Mouse (Mus musculus): ENCODE results near the gene Klhdc8b.

Gene Klhdc8b

GRCm38 (mm10) chr9:108451519-108452160, 9.7 kb downstream of the Klhdc8b start:
- peak; percentile 32 for DNase-seq (ENCODE audit: low read depth, low spot score)

DNA sequence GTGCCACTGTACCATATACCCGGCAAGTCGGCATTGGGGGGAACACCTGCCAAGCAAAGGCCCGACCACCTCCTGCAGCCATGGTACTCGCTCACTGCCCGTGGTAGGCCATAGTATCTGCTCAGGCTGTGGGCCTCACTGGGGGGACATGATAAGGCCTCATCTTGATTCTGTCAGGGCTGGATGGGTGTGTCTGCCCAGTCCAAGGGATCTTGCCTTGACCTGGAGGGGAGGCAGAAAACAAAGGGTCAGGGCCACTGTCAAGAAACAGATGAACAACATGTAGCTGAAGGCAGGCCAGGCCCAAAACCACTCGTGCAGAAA, 10.2 kb downstream of the Klhdc8b start:
- DNase-seq (ENCODE audit: low read depth, low spot score), result no peak

- peak; percentile 65 for DNase-seq (ENCODE audit: low read depth, low spot score)
Measured at GRCm38 (mm10) chr9:108450292-108451169, 10.8 kb downstream of the Klhdc8b start.

- DNase-seq (ENCODE audit: low read depth, low spot score), result peak; percentile 80
Measured at GRCm38 (mm10) chr9:108449860-108450259, 11.5 kb downstream of the Klhdc8b start.

- no peak for DNase-seq (ENCODE audit: low read depth, low spot score)
Measured at GRCm38 (mm10) chr9:108445125-108445524, 16.3 kb downstream of the Klhdc8b start.

- peak; percentile 87 for DNase-seq (ENCODE audit: low read depth, low spot score)
Measured at GRCm38 (mm10) chr9:108441236-108441919, 20.0 kb downstream of the Klhdc8b start.

DNA sequence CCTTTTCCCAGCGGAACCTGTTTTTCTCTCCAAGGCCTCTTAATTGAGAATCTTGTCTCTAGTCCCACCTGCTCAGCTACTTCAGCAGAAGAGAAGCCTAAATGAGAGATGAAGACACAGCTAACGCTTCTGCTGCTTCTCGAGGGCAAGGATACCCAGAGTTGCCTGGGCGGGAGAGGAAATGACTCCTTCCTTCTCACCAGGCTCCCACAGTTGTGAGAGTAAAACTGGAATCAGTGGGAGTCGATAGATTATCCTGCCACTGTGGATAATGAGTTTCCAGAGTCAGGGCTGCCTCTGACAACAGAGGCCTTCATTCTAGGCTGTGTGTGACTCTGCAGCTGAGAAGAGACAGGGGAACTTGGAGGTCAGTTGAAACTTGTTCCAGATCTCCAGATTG, 20.9 kb downstream of the Klhdc8b start:
- peak; percentile 83 for DNase-seq (ENCODE audit: low read depth, low spot score)

DNA sequence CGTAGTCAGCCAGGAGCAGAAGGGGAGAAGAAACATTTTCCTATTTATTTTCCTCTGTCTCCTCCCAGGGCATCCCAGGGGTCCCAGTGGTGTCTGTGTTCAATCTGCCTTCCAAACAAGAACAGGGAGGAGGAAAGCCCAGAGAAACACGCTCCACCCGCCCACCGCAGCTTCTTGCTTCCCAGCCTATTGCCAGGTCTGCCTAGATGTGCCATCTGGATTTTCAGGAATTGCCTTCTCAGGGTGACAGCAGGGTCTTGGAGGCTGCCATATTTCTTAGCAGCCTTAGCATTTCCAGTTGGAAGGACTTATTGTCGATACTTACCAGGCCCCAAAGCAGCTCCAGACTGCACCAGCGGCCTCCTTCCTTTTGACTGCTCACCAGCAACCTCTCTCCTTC, 22.2 kb downstream of the Klhdc8b start:
- DNase-seq (ENCODE audit: low read depth, low spot score), result peak; percentile 63

GRCm38 (mm10) chr9:108436182-108436581, 25.2 kb downstream of the Klhdc8b start, which contains the start of gene BC048562:
Gene BC048562 (plus strand): TSS chr9:108436482.
- DNase-seq (ENCODE audit: low read depth, low spot score), result no peak

DNA sequence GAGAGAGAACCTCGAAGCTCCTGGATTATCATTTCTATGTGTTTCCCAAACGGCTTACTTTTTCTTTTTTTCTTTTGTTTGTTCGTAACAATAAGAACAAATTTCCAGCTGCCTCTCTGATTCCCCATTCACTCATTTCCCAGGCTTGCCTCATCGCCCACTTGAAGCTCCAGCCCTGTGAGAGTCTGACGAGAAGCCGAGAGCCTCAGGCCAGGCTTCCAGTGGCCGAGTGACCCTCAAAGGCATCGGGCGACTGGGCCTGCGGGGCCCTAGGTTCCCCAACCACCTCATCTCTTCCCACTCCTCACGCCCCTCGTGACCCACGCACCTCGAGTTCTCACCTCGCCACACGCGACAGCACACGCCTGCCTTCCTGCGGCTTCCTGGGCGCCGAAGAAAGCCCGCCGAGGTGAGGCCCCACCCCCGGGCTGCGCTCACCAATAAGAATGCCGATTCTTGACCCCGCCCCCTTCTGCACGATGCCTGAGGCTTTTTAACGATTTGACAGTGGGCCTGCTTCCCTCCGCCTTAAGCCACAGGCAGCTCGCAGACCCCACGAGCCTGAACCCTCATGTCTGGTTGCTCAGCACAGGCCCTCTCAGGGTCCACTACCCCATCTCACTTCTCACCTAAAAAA, 29.8 kb downstream of the Klhdc8b start:
- DNase-seq (ENCODE audit: low read depth, low spot score), result peak; percentile 34

DNA sequence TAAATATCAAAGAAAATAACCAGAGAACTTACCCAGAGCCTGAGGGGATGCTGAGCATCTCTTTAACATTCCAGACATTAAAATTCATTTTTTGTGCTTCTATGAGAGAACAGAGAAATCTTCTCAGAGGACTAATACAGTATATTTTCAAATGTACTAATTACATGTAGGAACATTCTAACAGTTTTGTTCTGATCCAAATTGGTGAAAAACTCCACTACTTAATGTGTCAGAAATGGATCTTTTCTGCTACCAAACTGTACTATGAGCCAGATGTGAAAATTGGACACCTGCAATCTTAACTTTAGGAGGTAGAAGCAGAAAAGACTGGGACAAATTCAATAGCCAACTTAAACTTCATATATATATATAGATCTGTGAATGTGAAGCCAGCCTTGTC, 33.0 kb downstream of the Klhdc8b start, which contains the start of gene Ccdc36:
Ccdc36 (minus strand) TSS at position 101 of the 400 bp plus-strand sequence.
- DNase-seq (ENCODE audit: low read depth, low spot score), result no peak

- peak; percentile 53 for DNase-seq (ENCODE audit: low read depth, low spot score)
Measured at GRCm38 (mm10) chr9:108412221-108412620, 49.2 kb downstream of the Klhdc8b start.

DNA sequence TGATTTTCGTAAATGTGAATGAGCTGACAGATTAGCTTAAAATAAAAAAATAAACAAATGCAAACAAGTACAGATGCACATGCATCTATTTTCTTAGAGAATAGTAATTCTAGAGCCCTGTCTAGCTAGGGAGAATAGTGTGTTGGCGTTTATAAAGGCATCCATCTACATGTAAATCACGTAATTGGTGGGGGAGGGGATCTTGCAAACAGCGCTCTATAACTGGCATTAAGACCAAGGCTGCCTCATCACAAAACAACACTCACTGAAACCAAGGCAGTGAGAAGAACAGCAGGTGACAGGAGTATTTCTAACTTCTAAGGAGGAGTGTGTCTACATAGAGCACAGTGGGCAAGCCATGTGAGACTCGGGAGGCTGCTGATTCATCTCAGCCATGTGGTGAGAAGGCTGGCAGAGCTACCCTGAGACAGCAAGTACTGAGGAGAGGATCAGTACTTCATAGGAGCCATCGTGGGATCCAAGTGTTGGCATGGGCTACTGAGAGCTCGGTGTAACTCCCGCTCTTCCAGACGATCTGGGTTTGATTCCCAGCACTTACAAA, 49.9 kb downstream of the Klhdc8b start:
- peak; percentile 93 for DNase-seq (ENCODE audit: low read depth, low spot score)

- DNase-seq (ENCODE audit: low read depth, low spot score), result peak; percentile 14
Measured at GRCm38 (mm10) chr9:108409535-108409934, 51.8 kb downstream of the Klhdc8b start.

DNA sequence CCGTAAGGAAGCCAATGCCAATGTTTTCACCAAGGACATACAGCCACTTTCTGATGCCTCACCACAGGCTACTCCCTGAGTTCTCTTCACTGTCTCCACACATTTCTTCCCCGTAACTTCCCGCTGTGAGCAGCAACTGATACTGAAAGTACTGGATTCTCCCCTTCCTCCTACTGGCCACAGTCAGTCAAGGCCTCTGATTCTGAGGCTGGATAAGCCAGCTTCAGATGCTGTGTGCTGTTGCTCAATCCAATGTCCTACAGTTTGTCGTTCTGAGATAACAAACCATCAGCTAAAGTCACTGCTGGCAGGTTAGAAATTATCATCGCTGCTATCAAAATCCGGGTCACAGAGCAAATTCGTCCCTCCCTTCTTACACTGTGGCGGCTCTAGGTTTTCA, 56.9 kb downstream of the Klhdc8b start:
- no peak for DNase-seq (ENCODE audit: low read depth, low spot score)

- peak; percentile 83 for DNase-seq (ENCODE audit: low read depth, low spot score)
Measured at GRCm38 (mm10) chr9:108403081-108403480, 58.3 kb downstream of the Klhdc8b start.

DNA sequence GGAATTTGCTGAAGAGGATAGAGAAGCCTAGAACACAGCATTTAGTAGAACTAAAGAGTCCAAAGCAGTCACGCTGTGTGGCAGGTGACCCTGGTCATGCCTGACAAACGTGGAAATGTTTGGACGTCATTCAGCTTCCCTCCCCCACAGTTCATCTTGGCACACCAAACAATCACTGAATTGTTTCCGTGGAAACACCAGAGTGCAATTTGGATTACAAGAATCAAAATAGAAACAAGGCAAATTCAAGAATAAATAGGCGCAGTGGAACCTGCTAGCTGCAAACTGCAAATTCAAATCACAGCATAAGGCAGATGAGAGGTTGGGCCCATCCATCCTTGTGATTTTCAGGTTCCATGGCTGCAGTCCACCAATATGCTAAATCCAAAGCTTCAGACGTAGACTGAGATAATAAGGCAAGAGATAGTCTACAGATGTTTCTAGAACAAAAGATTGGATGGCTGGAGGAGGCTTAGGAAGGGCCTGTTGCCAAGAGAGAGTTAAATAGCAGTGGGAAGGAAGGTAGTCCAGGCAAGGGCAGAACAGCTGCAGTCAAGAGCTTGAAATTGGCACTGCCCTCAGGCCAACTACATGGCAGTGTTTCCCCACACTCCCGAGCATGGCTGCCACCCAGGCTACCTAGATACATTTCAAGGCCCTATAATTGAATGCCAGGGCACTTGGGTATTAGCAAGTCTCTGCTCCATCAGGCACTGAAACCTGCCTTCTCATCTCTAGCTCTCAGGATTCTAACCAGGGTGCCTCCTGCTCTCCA, 60.0 kb downstream of the Klhdc8b start:
- DNase-seq (ENCODE audit: low read depth, low spot score), result peak; percentile 88

DNA sequence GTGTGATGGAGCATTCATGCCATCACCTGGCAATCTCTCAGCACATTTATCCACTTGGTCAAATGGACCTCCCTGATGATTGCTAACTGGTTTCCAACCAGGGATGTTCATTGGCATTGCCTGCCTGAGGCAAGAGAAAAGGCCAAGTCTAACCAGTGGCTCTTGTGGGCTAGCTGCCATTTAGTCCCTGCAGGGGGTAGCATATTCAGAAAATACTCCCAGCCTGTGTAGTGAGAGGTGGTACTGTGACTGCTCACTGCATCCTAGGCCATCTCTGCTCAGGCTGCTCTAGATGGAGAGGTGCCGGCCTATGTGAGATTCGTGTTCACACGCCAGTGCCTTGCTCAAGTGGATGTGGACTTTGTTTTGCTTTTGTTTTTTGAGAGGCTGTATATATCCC, 63.1 kb downstream of the Klhdc8b start:
- DNase-seq (ENCODE audit: low read depth, low spot score), result no peak

Measured in brain, adult 2 months (tissue).